In genomic region chr4:119463756-119464419, GRCm38 (mm10) we compare ENCODE assay signal across 8 mouse cellular contexts. TPM values are rescaled to one million over a fixed set of nuclear protein-coding genes. Genes with fewer than 3 reads are reported as not detected.
DNase-seq lines count a peak whose midpoint lies in the region; ATAC-seq and TF ChIP-seq lines count a peak whose summit lies in the region.

No protein-coding gene starts in this region.

- H3K9ac ChIP-seq in neural tube, embryonic 13.5 days, result no peak overlapping the region

- H3K4me3 ChIP-seq in gastrocnemius, adult 2 months, result no peak overlapping the region
- no peak overlapping the region for H3K4me3 ChIP-seq in neural tube, embryonic 13.5 days
- H3K4me3 ChIP-seq in myocyte, result no peak overlapping the region

- H3ac ChIP-seq in myocyte (ENCODE audit: control insufficient read depth, insufficient read length), result no peak overlapping the region

- peaks cover 46% of the 10 kb centered on the region for H3K4me1 ChIP-seq in neural tube, embryonic 13.5 days (replicated peaks)

- intact Hi-C loops in gastrocnemius, adult 2 months (cut with DNase I), result no loop called here

- no peak for ATAC-seq in neural tube, embryonic 13.5 days (ENCODE audit: low read depth)
- ATAC-seq in frontal cortex, adult (ENCODE audit: low TSS enrichment), result no peak

- H3K79me2 ChIP-seq in myocyte (ENCODE audit: control insufficient read depth, insufficient read depth), result no peaks in the 10 kb centered on the region

- no peaks in the 10 kb centered on the region for H3K9me3 ChIP-seq in neural tube, embryonic 13.5 days

- no peak for TF ChIP-seq POLR2A in myocyte (IDR thresholded peaks at IDR 0.05; ENCODE audit: insufficient read length, low read depth)

- H3K4me2 ChIP-seq in neural tube, embryonic 13.5 days, result no peak overlapping the region
- peak overlapping the region; percentile 34 for H3K4me2 ChIP-seq in myocyte (ENCODE audit: low read depth)

- H3K36me3 ChIP-seq in neural tube, embryonic 13.5 days, result 0 out of 2 replicates have a peak, but pooled peaks cover 4% of the 10 kb centered on the region
- H3K36me3 ChIP-seq in myocyte (ENCODE audit: control insufficient read depth, insufficient read depth), result no peaks in the 10 kb centered on the region

- peak overlapping the region; percentile 64; the same call in 1 of the 2 replicates for H3K27ac ChIP-seq in gastrocnemius, adult 2 months
- peak overlapping the region; percentile 91 for H3K27ac ChIP-seq in neural tube, embryonic 13.5 days (replicated peaks)

- no peaks in the 10 kb centered on the region for H3K27me3 ChIP-seq in neural tube, embryonic 13.5 days
- peaks cover 39% of the 10 kb centered on the region for H3K27me3 ChIP-seq in myocyte (ENCODE audit: control insufficient read depth, insufficient read depth, insufficient read length)

- WGBS in neural tube, embryonic 13.5 days, result 64% methylated on average over 13 of the region's 13 CpGs

- no peak for DNase-seq in gastrocnemius, adult 2 months
- no peak for DNase-seq in gastrocnemius, postnatal 10 days
- no peak for DNase-seq in neural tube, embryonic 10.5 days (ENCODE audit: extremely low spot score, low spot score)
- DNase-seq in thymus, postnatal 4 days, result peak; percentile 68
- no peak for DNase-seq in adrenal gland, postnatal 4 days (ENCODE audit: low spot score in 2 of 2)

- TF ChIP-seq CTCF in gastrocnemius, adult 2 months (IDR thresholded peaks at IDR 0.05), result no peak

TF ChIP-seq in myocyte, 11 proteins besides CTCF, POLR2A, EP300 and RAD21:
- TF ChIP-seq SRF (IDR thresholded peaks at IDR 0.05; ENCODE audit: control insufficient read depth, insufficient read length, low read depth), result no peak
- no peak for TF ChIP-seq MYOD1 (IDR thresholded peaks at IDR 0.05; ENCODE audit: control insufficient read depth in 1 of 3, insufficient read length in 2 of 3, low read depth in 2 of 3)
- no peak for TF ChIP-seq TCF3 (IDR thresholded peaks at IDR 0.05; ENCODE audit: insufficient read length, low read depth)
- TF ChIP-seq REST (IDR thresholded peaks at IDR 0.05; ENCODE audit: insufficient read depth, insufficient read length), result no peak
- no peak for TF ChIP-seq POLR2AphosphoS2 (IDR thresholded peaks at IDR 0.05; ENCODE audit: insufficient read length, low read depth)
- no peak for TF ChIP-seq E2F4 (IDR thresholded peaks at IDR 0.05; ENCODE audit: insufficient read depth)
- TF ChIP-seq CEBPB (IDR thresholded peaks at IDR 0.05; ENCODE audit: insufficient read depth, poor library complexity, severe bottlenecking), result no peak
- no peak for TF ChIP-seq MAX (IDR thresholded peaks at IDR 0.05; ENCODE audit: low read depth)
- TF ChIP-seq TCF12 (IDR thresholded peaks at IDR 0.05; ENCODE audit: insufficient read depth, poor library complexity, severe bottlenecking), result no peak
- no peak for TF ChIP-seq MYOG (IDR thresholded peaks at IDR 0.05; ENCODE audit: control insufficient read depth in 1 of 3, insufficient read depth in 1 of 3, insufficient read length in 2 of 3, low read depth in 2 of 3)
- no peak for TF ChIP-seq USF1 (IDR thresholded peaks at IDR 0.05; ENCODE audit: low read depth)

RNA-seq across cellular contexts. Expression of gene Rimkla, which starts 28.5 kb away (rescaled TPM):
- total RNA-seq in gastrocnemius, adult 2 months (2021), result not detected
- under 1 TPM; 0.41 to 0.47 TPM for total RNA-seq in gastrocnemius, postnatal 10 days (2021)
- 26.3 and 28.7 TPM in 2 replicates for polyA plus RNA-seq in neural tube, embryonic 13.5 days (2015; fragmentation: Nextera tagmentation; extraction: Ambion mirVana)
- polyA plus RNA-seq in myocyte (2012; fragmentation: generic; extraction: Trizol), result not detected
- 1 to 10 TPM; 1.2 to 2.0 TPM for total RNA-seq in adrenal gland, postnatal 4 days (2021)

RNA-seq across cellular contexts. Expression of gene Zmynd12, which starts 41.3 kb away (rescaled TPM):
- not detected for total RNA-seq in gastrocnemius, adult 2 months (2021)
- not detected for total RNA-seq in gastrocnemius, postnatal 10 days (2021)
- polyA plus RNA-seq in neural tube, embryonic 13.5 days (2015; fragmentation: Nextera tagmentation; extraction: Ambion mirVana), result 0.50 TPM in 1 of 2 replicates, not detected in the other
- 0.05 TPM for polyA plus RNA-seq in myocyte (2012; fragmentation: generic; extraction: Trizol)
- 1 to 10 TPM; 2.5 to 5.1 TPM for total RNA-seq in adrenal gland, postnatal 4 days (2021)

RNA-seq across cellular contexts. Expression of gene Ppcs, which starts 41.7 kb away (rescaled TPM):
- 1 to 10 TPM; 4.0 to 5.0 TPM for total RNA-seq in gastrocnemius, adult 2 months (2021)
- 1 to 10 TPM; 3.8 to 5.5 TPM for total RNA-seq in gastrocnemius, postnatal 10 days (2021)
- polyA plus RNA-seq in neural tube, embryonic 13.5 days (2015; fragmentation: Nextera tagmentation; extraction: Ambion mirVana), result 21.9 and 23.3 TPM in 2 replicates
- 9.1 TPM for polyA plus RNA-seq in myocyte (2012; fragmentation: generic; extraction: Trizol)
- total RNA-seq in adrenal gland, postnatal 4 days (2021), result 10 to 100 TPM; 31.4 to 36.9 TPM

RNA-seq across cellular contexts. Expression of gene Ccdc30, which starts 48.6 kb away (rescaled TPM):
- not detected for total RNA-seq in gastrocnemius, adult 2 months (2021)
- total RNA-seq in gastrocnemius, postnatal 10 days (2021), result under 1 TPM; 0.21 to 0.56 TPM
- polyA plus RNA-seq in neural tube, embryonic 13.5 days (2015; fragmentation: Nextera tagmentation; extraction: Ambion mirVana), result 17.3 and 17.9 TPM in 2 replicates
- polyA plus RNA-seq in myocyte (2012; fragmentation: generic; extraction: Trizol), result 0.17 TPM
- 10 to 100 TPM; 11.8 to 14.0 TPM for total RNA-seq in adrenal gland, postnatal 4 days (2021)

Comparison
In these comparisons a context has a peak if more than half of its experiments do, and no peak if none do; other contexts are left out.
1. RNA of gene Ppcs, which starts 41.7 kb away (total RNA-seq): 31.4 to 36.9 TPM in adrenal gland, postnatal 4 days; 3.8 to 5.5 TPM in gastrocnemius, postnatal 10 days and 4.0 to 5.0 TPM in gastrocnemius, adult 2 months; every median in the first group is over 4 times any median in the second.